Mouse (Mus musculus) hindbrain, postnatal 0 days (tissue): ENCODE measurements around the gene Lama1. TPM values are rescaled to one million over a fixed set of nuclear protein-coding genes. Genes with fewer than 3 reads are reported as not detected.

ENCODE experiments used
- ATAC-seq: fragments of 200-750 bp; cut with Nextera tagmentation; 2 replicates; pipeline ENCODE4 v1.8.0; 2017; ENCODE audit warnings: mild to moderate bottlenecking, moderate TSS enrichment, moderate library complexity
- DNase-seq: peaks from one replicate; pipeline ENCODE4 v3.0.0-alpha.2; 2015; ENCODE audit warnings: low spot score
- H3K27ac ChIP-seq: fragments of 300-500 bp; sonication (generic); 2 replicates; pipeline ENCODE4 v1.5.1; 2014; ENCODE audit warnings: mild to moderate bottlenecking
- H3K27me3 ChIP-seq: fragments of 300-500 bp; sonication (generic); 2 replicates; pipeline ENCODE4 v1.6.1; 2014; ENCODE audit warnings: low read length, mixed read lengths; ENCODE audit not compliant: insufficient read depth
- H3K36me3 ChIP-seq: fragments of 300-500 bp; sonication (generic); 2 replicates; pipeline ENCODE4 v1.6.1; 2014; ENCODE audit warnings: low read length, mixed read lengths; ENCODE audit not compliant: insufficient read depth
- H3K4me1 ChIP-seq: fragments of 300-500 bp; sonication (generic); 2 replicates; pipeline ENCODE4 v1.6.1; 2014; ENCODE audit warnings: antibody characterized with exemption, low read length, mixed read lengths; ENCODE audit not compliant: insufficient read depth
- H3K4me2 ChIP-seq: fragments of 300-500 bp; sonication (generic); 2 replicates; pipeline ENCODE4 v1.6.1; 2014; ENCODE audit warnings: low read depth, mild to moderate bottlenecking, low read length, moderate library complexity, mixed read lengths
- H3K4me3 ChIP-seq: fragments of 300-500 bp; sonication (generic); 2 replicates; pipeline ENCODE4 v1.5.1; 2014; ENCODE audit warnings: low read length
- H3K9ac ChIP-seq: fragments of 300-500 bp; sonication (generic); replicated peaks from 2 replicates; pipeline ENCODE4 v1.6.1; 2014; ENCODE audit warnings: mild to moderate bottlenecking, low read length, moderate library complexity, mixed read lengths
- H3K9me3 ChIP-seq: fragments of 300-500 bp; sonication (generic); 2 replicates; pipeline ENCODE4 v1.6.1; 2016; ENCODE audit warnings: low read length, mixed read lengths
- CTCF ChIP-seq: IDR thresholded peaks from 2 replicates; pipeline ENCODE4 v1.5.1; 2016; ENCODE audit warnings: antibody characterized with exemption, control low read depth, low read depth
- WGBS: fragments of 180-500 bp; shearing (Covaris S2); extraction: QIAGEN DNeasy Blood & Tissue Kit; methylation state at CpG from one replicate; pipeline ENCODE4 v1.1.7; 2014; 5-methylcytosine and 5-hydroxymethylcytosine counted together
- polyA plus RNA-seq: library from polyadenylated mRNA; unstranded; fragments of >200 nt; fragmentation: Nextera tagmentation; extraction: Ambion mirVana; gene quantifications from 2 replicates; pipeline ENCODE4 v1.2.1, GENCODE M21; 2015
- total RNA-seq: library from RNA; depleted of rRNA; stranded (reverse); fragments of >200 nt; gene quantifications from 2 replicates; pipeline ENCODE4 v1.2.3, GENCODE M21; 2014; rRNA removed

Lama1 gene
- total and polyA plus RNA-seq, 2 experiments from 2014 or later = 2.8 to 18.4 TPM

GRCm38 (mm10) chr17:67861744-67862535, 164.9 kb downstream of the Lama1 start:
- H3K27me3 ChIP-seq = no peaks in the 10 kb centered on the region
- H3K9ac ChIP-seq = no peak overlapping the region
- H3K4me3 ChIP-seq = no peak overlapping the region
- no peak overlapping the region for H3K27ac ChIP-seq
- H3K4me2 ChIP-seq = no peak overlapping the region
- ATAC-seq (peak; percentile 78), DNase-seq (peak; percentile 88)
- H3K36me3 ChIP-seq = no peaks in the 10 kb centered on the region
- 76% methylated on average over 16 of the region's 16 CpGs for WGBS
- peak; percentile 98 for TF ChIP-seq CTCF
- H3K9me3 ChIP-seq = no peaks in the 10 kb centered on the region
- no peaks in the 10 kb centered on the region for H3K4me1 ChIP-seq

- Histone ChIP-seq H3K9ac (no peak overlapping the region), H3K4me2 (no peak overlapping the region), H3K4me3 (no peak overlapping the region), H3K36me3 (no peaks in the 10 kb centered on the region), H3K9me3 (no peaks in the 10 kb centered on the region), H3K4me1 (no peaks in the 10 kb centered on the region), H3K27ac (no peak overlapping the region), H3K27me3 (no peaks in the 10 kb centered on the region)
- ATAC-seq = no peak
- DNase-seq = no peak
- WGBS = 93% methylated on average over 10 of the region's 10 CpGs
- TF ChIP-seq CTCF = no peak
Measured at GRCm38 (mm10) chr17:67864363-67864762, 167.3 kb downstream of the Lama1 start.

- DNase-seq (no peak), ATAC-seq (no peak)
- Histone ChIP-seq H3K27ac (no peak overlapping the region), H3K4me1 (no peaks in the 10 kb centered on the region), H3K9me3 (no peaks in the 10 kb centered on the region), H3K4me3 (no peak overlapping the region), H3K27me3 (no peaks in the 10 kb centered on the region), H3K36me3 (no peaks in the 10 kb centered on the region), H3K9ac (no peak overlapping the region), H3K4me2 (no peak overlapping the region)
- WGBS = 80% methylated on average over 3 of the region's 3 CpGs
- no peak for TF ChIP-seq CTCF
Measured at GRCm38 (mm10) chr17:67864912-67865311, 167.9 kb downstream of the Lama1 start.

GRCm38 (mm10) chr17:67866026-67866425, 169.0 kb downstream of the Lama1 start:
- ATAC-seq (no peak), DNase-seq (no peak)
- Histone ChIP-seq H3K27me3 (no peaks in the 10 kb centered on the region), H3K36me3 (no peaks in the 10 kb centered on the region), H3K4me1 (no peaks in the 10 kb centered on the region), H3K4me3 (no peak overlapping the region), H3K9ac (no peak overlapping the region), H3K4me2 (no peak overlapping the region), H3K9me3 (no peaks in the 10 kb centered on the region), H3K27ac (no peak overlapping the region)
- TF ChIP-seq CTCF = no peak
- 66% methylated on average over 9 of the region's 9 CpGs for WGBS

GRCm38 (mm10) chr17:67866541-67867241, 169.6 kb downstream of the Lama1 start:
- Histone ChIP-seq H3K27me3 (no peaks in the 10 kb centered on the region), H3K27ac (no peak overlapping the region), H3K4me2 (no peak overlapping the region), H3K4me1 (no peaks in the 10 kb centered on the region), H3K9me3 (no peaks in the 10 kb centered on the region), H3K9ac (no peak overlapping the region), H3K4me3 (no peak overlapping the region), H3K36me3 (no peaks in the 10 kb centered on the region)
- TF ChIP-seq CTCF = no peak
- ATAC-seq (no peak), DNase-seq (no peak)
- WGBS = 76% methylated on average over 20 of the region's 20 CpGs

GRCm38 (mm10) chr17:67869731-67870601, 172.9 kb downstream of the Lama1 start:
- 69% methylated on average over 23 of the region's 23 CpGs for WGBS
- H3K4me2 ChIP-seq = no peak overlapping the region
- H3K27me3 ChIP-seq = no peaks in the 10 kb centered on the region
- no peaks in the 10 kb centered on the region for H3K36me3 ChIP-seq
- H3K9ac ChIP-seq = no peak overlapping the region
- H3K4me1 ChIP-seq = no peaks in the 10 kb centered on the region
- H3K9me3 ChIP-seq = no peaks in the 10 kb centered on the region
- DNase-seq (peak; percentile 89), ATAC-seq (peak; percentile 73)
- no peak overlapping the region for H3K27ac ChIP-seq
- no peak overlapping the region for H3K4me3 ChIP-seq
- TF ChIP-seq CTCF = peak; percentile 90

Other genes starting within 250 kb of the Lama1 start
- gene Lrrc30, start 64.5 kb upstream of the Lama1 start, total RNA-seq = not detected in 2 replicates
- not detected in 2 replicates for gene Lrrc30, start 64.5 kb upstream of the Lama1 start, polyA plus RNA-seq